Mouse (Mus musculus) left cerebral cortex, adult 2 months (tissue): ENCODE results near the gene Epo. TPM values are rescaled to one million over a fixed set of nuclear protein-coding genes. Genes with fewer than 3 reads are reported as not detected.

Experiments used
- DNase-seq, 2 experiments: peaks; one replicate each; pipeline ENCODE4 v3.0.0; 2021 to 2022; ENCODE audit warnings: low spot score in 2 of 2, mixed read lengths in 1 of 2; ENCODE audit errors: extremely low spot score in 1 of 2
- H3K27ac ChIP-seq: fragments of 200-600 bp; 2 replicates; pipeline ENCODE4 v1.8.1; 2022
- H3K4me3 ChIP-seq: fragments of 200-600 bp; 2 replicates; pipeline ENCODE4 v1.8.1; 2022
- CTCF ChIP-seq: fragments of 200-600 bp; IDR thresholded peaks from 2 replicates; pipeline ENCODE4 v1.8.1; 2022; ENCODE audit warnings: antibody characterized with exemption, mild to moderate bottlenecking, moderate library complexity
- intact Hi-C: fragments of 180-260 bp; cut with DNase I; formaldehyde crosslinking; loops from one replicate; pipeline ENCODE4 v1.15.1; 2025
- total RNA-seq, 2 experiments: library from RNA; stranded (reverse); gene quantifications; 2 replicates each; pipeline ENCODE4 v1.2.3; 2021

Epo gene
- total RNA-seq, 2 experiments from 2014 or later, result not detected

- no peak overlapping the region for H3K4me3 ChIP-seq
- H3K27ac ChIP-seq, result peak overlapping the region; percentile 28; the same call in 1 of the 2 replicates
- intact Hi-C loops, result no loop called here
These were observed 29.9 kb upstream of the Epo start for GRCm38 (mm10) chr5:137562965-137563364.

GRCm38 (mm10) chr5:137561556-137561955 lies 28.5 kb upstream of the Epo start:
- Histone ChIP-seq H3K27ac (no peak overlapping the region), H3K4me3 (no peak overlapping the region)
- DNase-seq, result peak in 1 of 2 experiments; percentile 26
- intact Hi-C loops, result no loop called here
- TF ChIP-seq CTCF, result no peak

More at GRCm38 (mm10) chr5:137562965-137563364, 29.9 kb upstream of the Epo start:
- DNase-seq, result peak in 1 of 2 experiments; percentile 47
- no peak for TF ChIP-seq CTCF

- intact Hi-C loops, result loop anchor here (1.0 kb wide), 1 partner anchor 21 kb away; the partner anchor contains the start of genes Epo and Gnb2
These were observed 20.9 kb upstream of the Epo start for GRCm38 (mm10) chr5:137553898-137554297.

GRCm38 (mm10) chr5:137553411-137553837 lies 20.4 kb upstream of the Epo start, which contains the start of gene Actl6b:
TSS of gene Actl6b (plus strand) at chr5:137553517.
- H3K27ac ChIP-seq, result peak within 1 kb of the TSS; percentile 86
- peak within 1 kb of the TSS; percentile 80 for H3K4me3 ChIP-seq
- TF ChIP-seq CTCF, result no peak
- DNase-seq, result peak; percentile 91 to 93
- intact Hi-C loops, result loop anchor here (1.0 kb wide), 1 partner anchor 20 kb away; the partner anchor contains the start of genes Epo and Gnb2

More at GRCm38 (mm10) chr5:137553898-137554297, 20.9 kb upstream of the Epo start:
- Histone ChIP-seq H3K4me3 (peak overlapping the region; percentile 80), H3K27ac (peak overlapping the region; percentile 86)
- TF ChIP-seq CTCF, result no peak
- DNase-seq, result no peak

GRCm38 (mm10) chr5:137553000-137553399 lies 20.0 kb upstream of the Epo start:
- peak overlapping the region; percentile 86 for H3K27ac ChIP-seq
- H3K4me3 ChIP-seq, result peak overlapping the region; percentile 80
- no peak for TF ChIP-seq CTCF
- intact Hi-C loops, result loop anchor here (1.0 kb wide), 1 partner anchor 20 kb away; the partner anchor contains the start of genes Epo and Gnb2
- DNase-seq, result no peak

GRCm38 (mm10) chr5:137551119-137551518 lies 18.1 kb upstream of the Epo start:
- no peak overlapping the region for H3K4me3 ChIP-seq
- intact Hi-C loops, result no loop called here
- no peak for DNase-seq
- H3K27ac ChIP-seq, result no peak overlapping the region
- peak; percentile 48 for TF ChIP-seq CTCF

GRCm38 (mm10) chr5:137549840-137550239 lies 16.8 kb upstream of the Epo start:
- H3K4me3 ChIP-seq, result no peak overlapping the region
- no peak for TF ChIP-seq CTCF
- intact Hi-C loops, result no loop called here
- DNase-seq, result no peak
- H3K27ac ChIP-seq, result no peak overlapping the region

- no peak overlapping the region for H3K27ac ChIP-seq
- no peak for DNase-seq
- TF ChIP-seq CTCF, result no peak
These were observed 12.6 kb upstream of the Epo start for GRCm38 (mm10) chr5:137545596-137545995.

GRCm38 (mm10) chr5:137544926-137545325 lies 11.9 kb upstream of the Epo start:
- Histone ChIP-seq H3K27ac (no peak overlapping the region), H3K4me3 (no peak overlapping the region)
- intact Hi-C loops, result no loop called here
- no peak for DNase-seq
- no peak for TF ChIP-seq CTCF

More at GRCm38 (mm10) chr5:137545596-137545995, 12.6 kb upstream of the Epo start:
- intact Hi-C loops, result no loop called here
- H3K4me3 ChIP-seq, result no peak overlapping the region

- intact Hi-C loops, result no loop called here
- no peak overlapping the region for H3K4me3 ChIP-seq
- no peak for TF ChIP-seq CTCF
- DNase-seq, result no peak
- H3K27ac ChIP-seq, result no peak overlapping the region
These were observed 8.9 kb upstream of the Epo start for GRCm38 (mm10) chr5:137541768-137542540.

- no peak for DNase-seq
- intact Hi-C loops, result no loop called here
- no peak for TF ChIP-seq CTCF
- no peak overlapping the region for H3K4me3 ChIP-seq
- H3K27ac ChIP-seq, result no peak overlapping the region
These were observed 7.9 kb upstream of the Epo start for GRCm38 (mm10) chr5:137540991-137541390.

GRCm38 (mm10) chr5:137539291-137539801 lies 6.3 kb upstream of the Epo start:
- no peak for TF ChIP-seq CTCF
- Histone ChIP-seq H3K4me3 (no peak overlapping the region), H3K27ac (no peak overlapping the region)
- DNase-seq, result no peak
- intact Hi-C loops, result no loop called here
